In the genomic region with DNA sequence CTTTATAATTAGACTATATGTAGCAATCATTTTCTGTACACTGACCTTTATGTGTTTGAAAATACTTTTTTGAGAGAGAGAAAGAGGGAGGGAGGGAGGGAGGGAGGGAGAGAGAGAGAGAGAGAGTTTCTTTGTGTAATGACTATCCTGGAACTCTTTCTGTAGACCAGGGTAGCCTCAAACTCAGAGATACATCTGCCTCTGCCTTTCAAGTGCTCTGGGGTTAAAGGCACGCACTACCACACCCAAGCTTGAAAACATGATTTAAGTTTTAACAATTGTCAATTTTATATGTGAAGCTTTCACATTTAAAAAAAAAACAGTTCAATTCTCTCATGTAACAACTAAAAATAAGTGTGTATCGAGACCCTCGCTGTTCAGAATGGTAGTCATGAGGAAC, we compare ENCODE assay signal across 29 mouse cellular contexts. TPM values are rescaled to one million over a fixed set of nuclear protein-coding genes. Genes with fewer than 3 reads are reported as not detected.
"Had no signal": no experiment of that assay in that cellular context is flagged by ENCODE, and none has a peak within 500 bp of the region (broad histone marks: within the 10 kb centered on the region; RNA-seq: fewer than 3 reads in every experiment).

No protein-coding gene starts in this region.

- H3K4me3 ChIP-seq: embryonic facial prominence, embryonic 12.5 days; embryonic facial prominence, embryonic 13.5 days; embryonic facial prominence, embryonic 15.5 days; erythroblast, embryonic 14.5 days; forebrain, embryonic 10.5 days; forebrain, embryonic 12.5 days; forebrain, embryonic 13.5 days; forebrain, embryonic 15.5 days; heart, adult 2 months had no signal

- H3K4me2 ChIP-seq: embryonic facial prominence, embryonic 12.5 days; embryonic facial prominence, embryonic 13.5 days; embryonic facial prominence, embryonic 15.5 days; forebrain, embryonic 12.5 days; forebrain, embryonic 13.5 days; forebrain, embryonic 15.5 days had no signal

- H3K9ac ChIP-seq: embryonic facial prominence, embryonic 12.5 days; embryonic facial prominence, embryonic 13.5 days; embryonic facial prominence, embryonic 15.5 days; forebrain, embryonic 12.5 days; forebrain, embryonic 13.5 days; forebrain, embryonic 15.5 days; forebrain, postnatal 0 days had no signal

- DNase-seq: cerebellum, adult 18-20 months; cerebellum, adult 2 months; cerebellum, adult 8-10 months; cerebellum, adult 9-10 months; cerebellum, adult 9-11 months; cerebellum, postnatal 10 days; cerebellum, postnatal 14 days; cerebellum, postnatal 25 days; cerebellum, postnatal 36 days; embryo, embryonic 11 days; forebrain, postnatal 0 days; gastrocnemius, postnatal 10 days; gastrocnemius, postnatal 25 days; gastrocnemius, postnatal 36 days; heart, adult 11 months; heart, adult 18-20 months; heart, adult 2 months had no signal

- H3K27me3 ChIP-seq: embryonic facial prominence, embryonic 12.5 days; embryonic facial prominence, embryonic 13.5 days; embryonic facial prominence, embryonic 15.5 days; forebrain, embryonic 12.5 days; forebrain, embryonic 13.5 days; forebrain, embryonic 15.5 days had no signal

- H3K36me3 ChIP-seq: embryonic facial prominence, embryonic 12.5 days; embryonic facial prominence, embryonic 13.5 days; embryonic facial prominence, embryonic 15.5 days; forebrain, embryonic 10.5 days; forebrain, embryonic 12.5 days; forebrain, embryonic 15.5 days had no signal

- H3K9me3 ChIP-seq: embryonic facial prominence, embryonic 12.5 days; embryonic facial prominence, embryonic 13.5 days; embryonic facial prominence, embryonic 15.5 days; forebrain, embryonic 10.5 days; forebrain, embryonic 12.5 days; forebrain, embryonic 13.5 days; forebrain, embryonic 15.5 days had no signal

- ATAC-seq: forebrain, embryonic 13.5 days; forebrain, embryonic 14.5 days; forebrain, embryonic 15.5 days; forebrain, embryonic 16.5 days; forebrain, postnatal 0 days had no signal

- H3K27ac ChIP-seq: embryonic facial prominence, embryonic 12.5 days; embryonic facial prominence, embryonic 13.5 days; embryonic facial prominence, embryonic 15.5 days; forebrain, embryonic 10.5 days; forebrain, embryonic 12.5 days; forebrain, embryonic 13.5 days; forebrain, embryonic 15.5 days; heart, adult 2 months had no signal

- H3K4me1 ChIP-seq: embryonic facial prominence, embryonic 12.5 days; embryonic facial prominence, embryonic 15.5 days; forebrain, embryonic 10.5 days; forebrain, embryonic 12.5 days; forebrain, embryonic 13.5 days; forebrain, embryonic 15.5 days had no signal

RNA-seq across cellular contexts. Expression of gene Myl1, which starts 22.7 kb away (rescaled TPM):
- total RNA-seq: common myeloid progenitor, adult 5-6 weeks; forebrain, postnatal 0 days; granulocyte monocyte progenitor cell, adult 5-6 weeks had no signal
- polyA plus RNA-seq: erythroblast, embryonic 14.5 days had no signal
